Comparison of ENCODE assay signal across 8 mouse cellular contexts in the genomic region with DNA sequence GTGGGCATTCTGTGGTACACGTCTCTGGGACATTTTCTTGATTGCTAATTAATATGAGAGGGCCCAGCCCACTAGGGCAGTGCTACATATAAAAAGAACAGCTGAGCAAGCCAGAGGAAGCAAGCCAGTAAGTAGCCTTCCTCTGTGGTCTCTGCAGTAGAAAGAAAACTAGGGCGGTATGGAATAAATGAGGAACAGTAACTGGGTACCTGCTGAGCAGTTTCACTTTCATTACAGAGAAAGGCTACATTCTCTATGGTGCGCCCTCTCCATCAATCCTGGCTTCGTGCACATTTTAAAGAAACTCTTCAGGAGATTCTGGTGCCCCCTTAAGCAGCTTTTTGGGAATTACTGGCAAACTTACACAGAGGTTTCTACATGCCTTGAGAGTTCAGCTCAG. TPM values are rescaled to one million over a fixed set of nuclear protein-coding genes. Genes with fewer than 3 reads are reported as not detected.
DNase-seq lines count a peak whose midpoint lies in the region; ATAC-seq lines count a peak whose summit lies in the region.

No protein-coding gene starts in this region.

- 80% methylated on average over 4 of the region's 4 CpGs for WGBS in kidney, embryonic 15.5 days
- 36% methylated on average over 4 of the region's 4 CpGs for WGBS in limb, embryonic 13.5 days

- no peaks in the 10 kb centered on the region for H3K36me3 ChIP-seq in kidney, embryonic 15.5 days
- H3K36me3 ChIP-seq in limb, embryonic 13.5 days: no peaks in the 10 kb centered on the region

- DNase-seq in kidney, adult 9 months: no peak
- DNase-seq in thymus, postnatal 14 days: peak; percentile 29
- no peak for DNase-seq in thymus, postnatal 10 days (ENCODE audit: low spot score in 2 of 2)
- DNase-seq in cerebellum, postnatal 36 days: no peak
- no peak for DNase-seq in urinary bladder, postnatal 10 days (ENCODE audit: low spot score)
- DNase-seq in testis, postnatal 10 days (ENCODE audit: low spot score): no peak

- no peak for ATAC-seq in kidney, embryonic 15.5 days (replicated peaks; ENCODE audit: low FRiP score)
- no peak for ATAC-seq in limb, embryonic 13.5 days (ENCODE audit: low FRiP score, low read depth)

- H3K4me3 ChIP-seq in kidney, embryonic 15.5 days (replicated peaks): no peak overlapping the region
- H3K4me3 ChIP-seq in limb, embryonic 13.5 days: no peak overlapping the region

- H3K4me2 ChIP-seq in kidney, embryonic 15.5 days: no peak overlapping the region
- H3K4me2 ChIP-seq in limb, embryonic 13.5 days (replicated peaks): peak overlapping the region; percentile 7; the same call in 1 of the 2 replicates

- H3K4me1 ChIP-seq in kidney, embryonic 15.5 days: peaks cover 60% of the 10 kb centered on the region
- H3K4me1 ChIP-seq in limb, embryonic 13.5 days: peaks cover 63% of the 10 kb centered on the region

- H3K27me3 ChIP-seq in kidney, embryonic 15.5 days: no peaks in the 10 kb centered on the region
- no peaks in the 10 kb centered on the region for H3K27me3 ChIP-seq in limb, embryonic 13.5 days

- 0 out of 2 replicates have a peak overlapping the region, but pooled peaks have one; percentile 18 for H3K27ac ChIP-seq in kidney, embryonic 15.5 days
- peak overlapping the region; percentile 70 for H3K27ac ChIP-seq in limb, embryonic 13.5 days

- no peaks in the 10 kb centered on the region for H3K9me3 ChIP-seq in kidney, embryonic 15.5 days (replicated peaks)
- peaks cover 6% of the 10 kb centered on the region; the same call in 1 of the 2 replicates for H3K9me3 ChIP-seq in limb, embryonic 13.5 days

- H3K9ac ChIP-seq in kidney, embryonic 15.5 days: no peak overlapping the region
- no peak overlapping the region for H3K9ac ChIP-seq in limb, embryonic 13.5 days

RNA-seq across cellular contexts. Expression of gene Tom1l2, which starts 47.1 kb away (rescaled TPM):
- 27.1 and 33.1 TPM in 2 replicates for polyA plus RNA-seq in kidney, embryonic 15.5 days (2015; fragmentation: Nextera tagmentation; extraction: Ambion mirVana)
- 26.4 and 27.9 TPM in 2 replicates for polyA plus RNA-seq in limb, embryonic 13.5 days (2015; fragmentation: Nextera tagmentation; extraction: Ambion mirVana)

RNA-seq across cellular contexts. Expression of gene Drc3, which starts 47.5 kb away (rescaled TPM):
- 1.7 and 2.6 TPM in 2 replicates for polyA plus RNA-seq in kidney, embryonic 15.5 days (2015; fragmentation: Nextera tagmentation; extraction: Ambion mirVana)
- 1.0 and 1.5 TPM in 2 replicates for polyA plus RNA-seq in limb, embryonic 13.5 days (2015; fragmentation: Nextera tagmentation; extraction: Ambion mirVana)
